Mouse (Mus musculus) hindbrain, embryonic 14.5 days (tissue): Measurements from ENCODE around the gene Tspan18. TPM values are rescaled to one million over a fixed set of nuclear protein-coding genes. Genes with fewer than 3 reads are reported as not detected.

ENCODE experiments used
- ATAC-seq: fragments of 200-750 bp; cut with Nextera tagmentation; 2 replicates; pipeline ENCODE4 v1.8.0; 2017; ENCODE audit warnings: moderate number of reproducible peaks, mild to moderate bottlenecking, moderate TSS enrichment, moderate library complexity; ENCODE audit not compliant: low FRiP score
- DNase-seq: peaks from one replicate; pipeline ENCODE4 v3.0.0-alpha.2; 2015; ENCODE audit warnings: low spot score
- H3K27ac ChIP-seq: fragments of 300-500 bp; sonication (generic); 2 replicates; pipeline ENCODE4 v1.5.1; 2014; ENCODE audit warnings: mild to moderate bottlenecking, moderate library complexity
- H3K27me3 ChIP-seq: fragments of 300-500 bp; sonication (generic); 2 replicates; pipeline ENCODE4 v1.6.1; 2014; ENCODE audit warnings: mild to moderate bottlenecking, low read length, mixed read lengths; ENCODE audit not compliant: control insufficient read depth, insufficient read depth
- H3K36me3 ChIP-seq: fragments of 300-500 bp; sonication (generic); replicated peaks from 2 replicates; pipeline ENCODE4 v1.6.1; 2014; ENCODE audit not compliant: control insufficient read depth, insufficient read depth
- H3K4me1 ChIP-seq: fragments of 300-500 bp; sonication (generic); replicated peaks from 2 replicates; pipeline ENCODE4 v1.6.1; 2014; ENCODE audit warnings: antibody characterized with exemption, low read length, mixed read lengths; ENCODE audit not compliant: control insufficient read depth, insufficient read depth
- H3K4me2 ChIP-seq: fragments of 300-500 bp; sonication (generic); replicated peaks from 2 replicates; pipeline ENCODE4 v1.6.1; 2014; ENCODE audit warnings: mild to moderate bottlenecking, moderate library complexity
- H3K4me3 ChIP-seq: fragments of 300-500 bp; sonication (generic); replicated peaks from 2 replicates; pipeline ENCODE4 v1.5.1; 2014; ENCODE audit warnings: mild to moderate bottlenecking, low read length
- H3K9ac ChIP-seq: fragments of 300-500 bp; sonication (generic); 2 replicates; pipeline ENCODE4 v1.6.1; 2014
- H3K9me3 ChIP-seq: fragments of 300-500 bp; sonication (generic); 2 replicates; pipeline ENCODE4 v1.6.1; 2016; ENCODE audit warnings: low read length; ENCODE audit not compliant: control insufficient read depth
- WGBS: fragments of 180-500 bp; shearing (Covaris S2); extraction: QIAGEN DNeasy Blood & Tissue Kit; methylation state at CpG from one replicate; pipeline ENCODE4 v1.1.7; 2014; 5-methylcytosine and 5-hydroxymethylcytosine counted together
- polyA plus RNA-seq: library from polyadenylated mRNA; unstranded; fragments of >200 nt; fragmentation: Nextera tagmentation; extraction: Ambion mirVana; gene quantifications from 2 replicates; pipeline ENCODE4 v1.2.1, GENCODE M21; 2014

Tspan18 gene
- polyA plus RNA-seq, 1 experiment from 2014 or later: 28.6 TPM

- Histone ChIP-seq H3K4me3 (no peak overlapping the region), H3K4me1 (peaks cover 40% of the 10 kb centered on the region), H3K9ac (no peak overlapping the region), H3K27me3 (no peaks in the 10 kb centered on the region), H3K4me2 (no peak overlapping the region), H3K9me3 (no peaks in the 10 kb centered on the region), H3K27ac (peak overlapping the region; percentile 7), H3K36me3 (no peaks in the 10 kb centered on the region)
- DNase-seq (no peak), ATAC-seq (peak; percentile 61; the same call in 1 of the 2 replicates)
- 36% methylated on average over 7 of the region's 7 CpGs for WGBS
Observed at GRCm38 (mm10) chr2:93266565-93267169, 67.6 kb downstream of the Tspan18 start.

DNA sequence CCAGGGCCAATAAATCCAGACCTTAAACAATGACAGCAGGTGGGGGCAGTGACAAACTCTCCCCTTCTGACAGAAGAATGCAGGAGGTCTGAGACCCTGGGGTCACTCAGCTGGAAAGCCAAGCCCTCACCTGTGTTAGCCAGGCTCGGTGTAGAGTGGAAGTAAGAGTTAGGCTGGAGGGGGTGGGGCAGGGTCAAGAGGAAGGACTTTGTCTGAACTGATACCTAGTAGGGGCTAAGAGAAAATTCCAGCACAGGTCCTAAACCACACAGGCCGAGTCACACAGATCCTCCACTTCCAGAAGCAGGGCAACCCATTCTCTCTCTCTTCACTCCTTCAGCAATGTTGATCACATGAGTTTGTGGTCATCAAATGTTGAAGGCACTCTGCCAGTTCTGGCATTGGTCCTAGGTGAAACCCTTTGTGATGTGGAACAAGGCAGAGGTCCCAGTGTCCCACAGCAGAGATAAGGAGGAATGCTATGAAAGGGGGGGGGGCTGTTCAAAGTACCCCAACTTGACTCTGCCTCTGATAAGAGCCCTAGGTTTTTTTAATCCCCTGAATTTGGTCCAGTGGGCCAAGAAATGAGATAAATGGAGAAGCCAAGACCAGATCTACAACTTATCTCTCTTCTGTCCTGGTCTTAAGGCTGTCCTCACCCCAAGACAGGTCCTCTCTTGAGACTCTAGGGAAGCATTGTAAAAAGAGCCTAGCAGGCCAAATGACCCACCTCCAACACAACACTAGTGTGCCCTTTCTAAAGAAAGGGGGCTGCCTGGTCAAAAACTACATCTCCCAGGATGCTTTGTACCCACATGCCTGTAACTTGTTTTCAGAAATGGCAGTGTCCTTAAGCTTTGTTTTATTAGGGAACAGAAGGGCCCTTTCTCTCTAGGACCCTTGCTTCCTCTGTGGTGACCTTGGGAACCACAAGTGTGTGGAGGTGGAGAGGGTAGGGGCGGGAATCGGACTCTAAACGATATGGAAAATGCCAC, 71.7 kb downstream of the Tspan18 start:
- 79% methylated on average over 5 of the region's 5 CpGs for whole genome bisulfite sequencing
- Histone ChIP-seq H3K36me3 (no peaks in the 10 kb centered on the region), H3K9me3 (no peaks in the 10 kb centered on the region), H3K27me3 (no peaks in the 10 kb centered on the region), H3K4me2 (no peak overlapping the region), H3K4me3 (no peak overlapping the region), H3K4me1 (peaks cover 56% of the 10 kb centered on the region), H3K27ac (no peak overlapping the region), H3K9ac (no peak overlapping the region)
- ATAC-seq: no peak
- DNase-seq: no peak

- peaks cover 55% of the 10 kb centered on the region for H3K4me1 ChIP-seq
- H3K9ac ChIP-seq: no peak overlapping the region
- H3K27ac ChIP-seq: no peak overlapping the region
- ATAC-seq: no peak
- H3K36me3 ChIP-seq: no peaks in the 10 kb centered on the region
- H3K4me3 ChIP-seq: no peak overlapping the region
- no peaks in the 10 kb centered on the region for H3K9me3 ChIP-seq
- WGBS: 46% methylated on average over 6 of the region's 6 CpGs
- H3K27me3 ChIP-seq: no peaks in the 10 kb centered on the region
- no peak for DNase-seq
- no peak overlapping the region for H3K4me2 ChIP-seq
Observed at GRCm38 (mm10) chr2:93261521-93262290, 72.6 kb downstream of the Tspan18 start.

GRCm38 (mm10) chr2:93257634-93258033, 76.7 kb downstream of the Tspan18 start:
- H3K9me3 ChIP-seq: no peaks in the 10 kb centered on the region
- H3K27me3 ChIP-seq: no peaks in the 10 kb centered on the region
- peaks cover 36% of the 10 kb centered on the region for H3K4me1 ChIP-seq
- H3K4me3 ChIP-seq: no peak overlapping the region
- ATAC-seq (no peak), DNase-seq (no peak)
- H3K4me2 ChIP-seq: no peak overlapping the region
- H3K9ac ChIP-seq: no peak overlapping the region
- 53% methylated on average over 4 of the region's 4 CpGs for WGBS
- H3K27ac ChIP-seq: peak overlapping the region; percentile 28
- H3K36me3 ChIP-seq: no peaks in the 10 kb centered on the region

DNA sequence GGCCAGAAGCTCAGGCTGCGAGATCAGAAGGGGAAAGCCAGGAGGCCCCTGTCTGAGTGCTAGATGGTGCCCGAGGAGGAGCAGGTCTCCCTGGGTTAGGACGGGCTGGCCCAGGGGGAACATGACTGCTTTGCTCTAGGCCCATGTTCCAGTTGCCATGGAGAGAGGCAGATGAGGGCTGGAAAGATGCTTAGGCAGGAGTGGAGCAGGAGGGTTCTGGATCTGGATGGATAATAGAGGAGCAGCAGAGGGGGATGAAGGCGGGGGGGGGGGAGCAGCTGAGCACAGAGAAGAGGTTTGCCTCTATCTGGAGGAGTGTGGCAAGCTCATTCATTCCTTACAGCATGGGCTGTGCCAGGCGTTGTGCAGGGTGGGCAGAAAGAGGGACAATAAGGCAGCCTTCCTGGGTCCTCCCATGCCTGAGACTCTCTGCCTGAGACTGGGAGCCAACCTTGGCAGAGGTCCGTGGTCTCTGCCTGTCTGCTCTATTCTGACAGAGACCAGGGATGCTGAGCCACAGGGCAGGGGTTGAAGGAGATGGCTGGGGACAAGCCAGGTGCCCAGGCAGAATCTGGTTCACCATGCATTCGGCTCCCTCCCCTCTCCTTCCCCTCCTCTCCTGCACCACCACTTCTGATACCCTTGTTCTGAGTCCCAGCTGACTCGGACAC, 77.4 kb downstream of the Tspan18 start:
- Histone ChIP-seq H3K4me3 (no peak overlapping the region), H3K4me2 (no peak overlapping the region), H3K27me3 (no peaks in the 10 kb centered on the region), H3K9me3 (no peaks in the 10 kb centered on the region), H3K9ac (no peak overlapping the region), H3K4me1 (peaks cover 29% of the 10 kb centered on the region), H3K36me3 (no peaks in the 10 kb centered on the region), H3K27ac (peak overlapping the region; percentile 28)
- ATAC-seq: 0 out of 2 replicates have a peak, but pooled peaks have one; percentile 46
- no peak for DNase-seq
- 47% methylated on average over 8 of the region's 8 CpGs for WGBS

DNA sequence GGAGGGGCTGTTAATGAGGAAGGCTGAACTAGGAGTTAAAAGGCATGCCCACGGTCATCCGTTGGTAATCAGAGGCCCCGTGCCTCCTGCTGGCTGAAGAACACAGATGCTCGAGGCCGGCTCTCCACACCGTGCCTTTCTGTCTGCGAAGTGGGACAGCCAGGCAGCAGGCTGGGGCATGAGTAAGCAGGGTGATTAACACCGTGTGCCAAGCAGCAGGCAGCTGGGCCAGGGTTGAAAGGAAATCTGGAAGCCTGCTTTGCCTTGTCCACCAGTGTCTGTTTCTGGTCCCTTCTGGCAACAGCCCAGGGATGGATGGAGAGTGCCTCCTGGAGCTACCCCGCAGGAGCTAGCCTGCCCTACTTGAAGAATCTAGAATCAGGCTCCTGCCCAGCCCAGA, 81.9 kb downstream of the Tspan18 start:
- ATAC-seq: peak; percentile 51; the same call in 1 of the 2 replicates

GRCm38 (mm10) chr2:93250611-93251010, 83.7 kb downstream of the Tspan18 start:
- H3K4me1 ChIP-seq: peaks cover 27% of the 10 kb centered on the region
- H3K4me3 ChIP-seq: no peak overlapping the region
- no peaks in the 10 kb centered on the region for H3K9me3 ChIP-seq
- ATAC-seq (no peak), DNase-seq (no peak)
- no peaks in the 10 kb centered on the region for H3K27me3 ChIP-seq
- no peak overlapping the region for H3K9ac ChIP-seq
- H3K36me3 ChIP-seq: no peaks in the 10 kb centered on the region
- no peak overlapping the region for H3K27ac ChIP-seq
- no peak overlapping the region for H3K4me2 ChIP-seq
- 64% methylated on average over 7 of the region's 7 CpGs for WGBS

More for the DNA sequence above, 81.9 kb downstream of the Tspan18 start:
- no peak overlapping the region for H3K4me2 ChIP-seq
- H3K9ac ChIP-seq: no peak overlapping the region
- no peaks in the 10 kb centered on the region for H3K9me3 ChIP-seq
- H3K4me3 ChIP-seq: no peak overlapping the region
- no peaks in the 10 kb centered on the region for H3K36me3 ChIP-seq
- peaks cover 33% of the 10 kb centered on the region for H3K4me1 ChIP-seq
- H3K27ac ChIP-seq: no peak overlapping the region
- DNase-seq: no peak
- 25% methylated on average over 9 of the region's 9 CpGs for WGBS
- no peaks in the 10 kb centered on the region for H3K27me3 ChIP-seq

GRCm38 (mm10) chr2:93249058-93249457, 85.2 kb downstream of the Tspan18 start:
- Histone ChIP-seq H3K27me3 (no peaks in the 10 kb centered on the region), H3K9me3 (no peaks in the 10 kb centered on the region), H3K4me2 (no peak overlapping the region), H3K9ac (0 out of 2 replicates have a peak overlapping the region, but pooled peaks have one; percentile 22), H3K4me1 (peaks cover 27% of the 10 kb centered on the region), H3K4me3 (no peak overlapping the region), H3K36me3 (no peaks in the 10 kb centered on the region), H3K27ac (peak overlapping the region; percentile 58)
- ATAC-seq (no peak), DNase-seq (no peak)
- whole genome bisulfite sequencing: 58% methylated on average over 6 of the region's 6 CpGs
